Mouse (Mus musculus): ENCODE results near the gene Dip2c. TPM values are rescaled to one million over a fixed set of nuclear protein-coding genes. Genes with fewer than 3 reads are reported as not detected.

The Dip2c gene
- polyA plus RNA-seq, 1 experiment = 1.2 TPM

- Histone ChIP-seq H3K4me1 (ENCODE audit: control insufficient read depth, insufficient read depth, low read length) (no peaks in the 10 kb centered on the region), H3K4me3 (replicated peaks; ENCODE audit: control insufficient read depth, low read depth, low read length) (peak overlapping the region; percentile 67), H3K27ac (ENCODE audit: control insufficient read depth, insufficient read depth, low read depth, low read length, poor library complexity) (no peak overlapping the region)
- TF ChIP-seq CTCF (IDR thresholded peaks at IDR 0.05; ENCODE audit: control insufficient read depth, insufficient read depth, low read length) = no peak
- no peak for TF ChIP-seq POLR2A (IDR thresholded peaks at IDR 0.05; ENCODE audit: borderline replicate concordance, control insufficient read depth, low read depth, low read length)
- WGBS = 21% methylated on average over 15 of the region's 15 CpGs
Measured at GRCm38 (mm10) chr13:9277621-9277960, 1.3 kb downstream of the Dip2c start.

GRCm38 (mm10) chr13:9278636-9279035 is 2.3 kb downstream of the Dip2c start:
- 87% methylated on average over 5 of the region's 5 CpGs for WGBS
- Histone ChIP-seq H3K4me1 (ENCODE audit: control insufficient read depth, insufficient read depth, low read length) (no peaks in the 10 kb centered on the region), H3K4me3 (replicated peaks; ENCODE audit: control insufficient read depth, low read depth, low read length) (no peak overlapping the region), H3K27ac (ENCODE audit: control insufficient read depth, insufficient read depth, low read depth, low read length, poor library complexity) (no peak overlapping the region)
- no peak for TF ChIP-seq CTCF (IDR thresholded peaks at IDR 0.05; ENCODE audit: control insufficient read depth, insufficient read depth, low read length)
- no peak for TF ChIP-seq POLR2A (IDR thresholded peaks at IDR 0.05; ENCODE audit: borderline replicate concordance, control insufficient read depth, low read depth, low read length)

GRCm38 (mm10) chr13:9283050-9283449 is 6.7 kb downstream of the Dip2c start:
- Histone ChIP-seq H3K27ac (ENCODE audit: control insufficient read depth, insufficient read depth, low read depth, low read length, poor library complexity) (no peak overlapping the region), H3K4me1 (ENCODE audit: control insufficient read depth, insufficient read depth, low read length) (no peaks in the 10 kb centered on the region), H3K4me3 (replicated peaks; ENCODE audit: control insufficient read depth, low read depth, low read length) (no peak overlapping the region)
- 89% methylated on average over 13 of the region's 13 CpGs for WGBS
- TF ChIP-seq CTCF (IDR thresholded peaks at IDR 0.05; ENCODE audit: control insufficient read depth, insufficient read depth, low read length) (no peak), POLR2A (IDR thresholded peaks at IDR 0.05; ENCODE audit: borderline replicate concordance, control insufficient read depth, low read depth, low read length) (no peak)

GRCm38 (mm10) chr13:9289916-9290315 is 13.6 kb downstream of the Dip2c start:
- Histone ChIP-seq H3K4me3 (replicated peaks; ENCODE audit: control insufficient read depth, low read depth, low read length) (no peak overlapping the region), H3K27ac (ENCODE audit: control insufficient read depth, insufficient read depth, low read depth, low read length, poor library complexity) (no peak overlapping the region), H3K4me1 (ENCODE audit: control insufficient read depth, insufficient read depth, low read length) (no peaks in the 10 kb centered on the region)
- WGBS = 4% methylated on average over 2 of the region's 2 CpGs
- no peak for TF ChIP-seq POLR2A (IDR thresholded peaks at IDR 0.05; ENCODE audit: borderline replicate concordance, control insufficient read depth, low read depth, low read length)

DNA sequence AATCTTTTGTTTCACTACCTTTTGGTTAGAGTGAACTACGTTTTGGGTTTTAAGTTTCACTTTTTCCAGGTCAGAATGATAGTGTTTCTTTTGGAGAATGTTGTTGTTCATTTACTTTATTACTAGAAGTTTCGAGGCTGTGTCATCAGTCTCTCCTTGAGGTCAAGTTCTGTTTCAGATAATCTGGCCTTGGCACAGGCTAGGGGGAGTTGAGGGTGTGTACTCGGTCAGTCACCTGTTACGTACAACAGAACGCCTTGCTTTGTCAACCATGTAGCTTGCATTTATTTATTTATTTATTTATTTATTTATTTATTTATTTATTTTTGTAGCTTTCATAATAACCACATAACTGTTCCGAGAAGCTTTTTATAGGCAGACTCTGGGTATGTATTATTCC is 20.0 kb downstream of the Dip2c start:
- H3K27ac ChIP-seq (ENCODE audit: control insufficient read depth, insufficient read depth, low read depth, low read length, poor library complexity) = no peak overlapping the region
- TF ChIP-seq POLR2A (IDR thresholded peaks at IDR 0.05; ENCODE audit: borderline replicate concordance, control insufficient read depth, low read depth, low read length) (no peak), CTCF (IDR thresholded peaks at IDR 0.05; ENCODE audit: control insufficient read depth, insufficient read depth, low read length) (no peak)
- H3K4me3 ChIP-seq (replicated peaks; ENCODE audit: control insufficient read depth, low read depth, low read length) = no peak overlapping the region
- WGBS = 76% methylated on average over 6 of the region's 6 CpGs
- no peaks in the 10 kb centered on the region for H3K4me1 ChIP-seq (ENCODE audit: control insufficient read depth, insufficient read depth, low read length)

GRCm38 (mm10) chr13:9297266-9297665 is 20.9 kb downstream of the Dip2c start:
- 74% methylated on average over 3 of the region's 3 CpGs for WGBS
- H3K4me3 ChIP-seq (replicated peaks; ENCODE audit: control insufficient read depth, low read depth, low read length) = no peak overlapping the region
- H3K27ac ChIP-seq (ENCODE audit: control insufficient read depth, insufficient read depth, low read depth, low read length, poor library complexity) = no peak overlapping the region
- TF ChIP-seq POLR2A (IDR thresholded peaks at IDR 0.05; ENCODE audit: borderline replicate concordance, control insufficient read depth, low read depth, low read length) (no peak), CTCF (IDR thresholded peaks at IDR 0.05; ENCODE audit: control insufficient read depth, insufficient read depth, low read length) (no peak)
- no peaks in the 10 kb centered on the region for H3K4me1 ChIP-seq (ENCODE audit: control insufficient read depth, insufficient read depth, low read length)

GRCm38 (mm10) chr13:9297689-9298088 is 21.4 kb downstream of the Dip2c start:
- H3K27ac ChIP-seq (ENCODE audit: control insufficient read depth, insufficient read depth, low read depth, low read length, poor library complexity) = no peak overlapping the region
- no peak for TF ChIP-seq CTCF (IDR thresholded peaks at IDR 0.05; ENCODE audit: control insufficient read depth, insufficient read depth, low read length)
- TF ChIP-seq POLR2A (IDR thresholded peaks at IDR 0.05; ENCODE audit: borderline replicate concordance, control insufficient read depth, low read depth, low read length) = no peak
- H3K4me1 ChIP-seq (ENCODE audit: control insufficient read depth, insufficient read depth, low read length) = no peaks in the 10 kb centered on the region
- WGBS = 71% methylated on average over 3 of the region's 3 CpGs
- H3K4me3 ChIP-seq (replicated peaks; ENCODE audit: control insufficient read depth, low read depth, low read length) = no peak overlapping the region

- WGBS = 80% methylated on average over 2 of the region's 2 CpGs
- Histone ChIP-seq H3K4me1 (ENCODE audit: control insufficient read depth, insufficient read depth, low read length) (no peaks in the 10 kb centered on the region), H3K4me3 (replicated peaks; ENCODE audit: control insufficient read depth, low read depth, low read length) (no peak overlapping the region), H3K27ac (ENCODE audit: control insufficient read depth, insufficient read depth, low read depth, low read length, poor library complexity) (no peak overlapping the region)
- TF ChIP-seq POLR2A (IDR thresholded peaks at IDR 0.05; ENCODE audit: borderline replicate concordance, control insufficient read depth, low read depth, low read length) (no peak), CTCF (IDR thresholded peaks at IDR 0.05; ENCODE audit: control insufficient read depth, insufficient read depth, low read length) (no peak)
Measured at GRCm38 (mm10) chr13:9299657-9300056, 23.3 kb downstream of the Dip2c start.

- Histone ChIP-seq H3K4me3 (replicated peaks; ENCODE audit: control insufficient read depth, low read depth, low read length) (no peak overlapping the region), H3K27ac (ENCODE audit: control insufficient read depth, insufficient read depth, low read depth, low read length, poor library complexity) (no peak overlapping the region), H3K4me1 (ENCODE audit: control insufficient read depth, insufficient read depth, low read length) (no peaks in the 10 kb centered on the region)
- TF ChIP-seq CTCF (IDR thresholded peaks at IDR 0.05; ENCODE audit: control insufficient read depth, insufficient read depth, low read length) (no peak), POLR2A (IDR thresholded peaks at IDR 0.05; ENCODE audit: borderline replicate concordance, control insufficient read depth, low read depth, low read length) (no peak)
- 77% methylated on average over 6 of the region's 6 CpGs for WGBS
Measured at GRCm38 (mm10) chr13:9308863-9309262, 32.5 kb downstream of the Dip2c start.
